Mouse (Mus musculus) MEL (cell line): Measurements from ENCODE around the gene Slc38a2. TPM values are rescaled to one million over a fixed set of nuclear protein-coding genes. Genes with fewer than 3 reads are reported as not detected.

ENCODE experiments used
- DNase-seq: peaks from one replicate; pipeline ENCODE4 v3.0.0; 2011; ENCODE audit warnings: low read depth, low spot score
- H3K27ac ChIP-seq: 2 replicates; pipeline ENCODE4 v1.5.1; 2012; ENCODE audit warnings: low read depth, mild to moderate bottlenecking, control low read depth, low read length, moderate library complexity; ENCODE audit not compliant: control insufficient read depth
- H3K27me3 ChIP-seq, 2 experiments: fragments of 150-350 bp in 1 of 2; sonication (generic) in 1 of 2; 2 replicates each; pipeline ENCODE4 v1.6.1; 2012; ENCODE audit warnings: low read length in 2 of 2, mild to moderate bottlenecking in 2 of 2, improper control_type of control experiment in 1 of 2, moderate library complexity in 1 of 2; ENCODE audit not compliant: insufficient read depth in 2 of 2, control insufficient read depth in 1 of 2
- H3K36me3 ChIP-seq, 2 experiments: 2 replicates each; pipeline ENCODE4 v1.6.1; 2012 to 2014; ENCODE audit warnings: low read length in 2 of 2, improper control_type of control experiment in 1 of 2, inconsistent platforms in 1 of 2, mild to moderate bottlenecking in 1 of 2; ENCODE audit not compliant: insufficient read depth in 2 of 2, control insufficient read depth in 1 of 2
- H3K4me1 ChIP-seq, 2 experiments: fragments of 150-350 bp in 1 of 2; sonication (generic) in 1 of 2; 2 replicates each; pipeline ENCODE4 v1.6.1; 2012; ENCODE audit warnings: low read length in 2 of 2, improper control_type of control experiment in 1 of 2, mild to moderate bottlenecking in 1 of 2; ENCODE audit not compliant: insufficient read depth in 2 of 2, control insufficient read depth in 1 of 2
- H3K4me3 ChIP-seq, 2 experiments: fragments of 150-350 bp in 1 of 2; sonication (generic) in 1 of 2; 2 replicates each; pipeline ENCODE4 v1.5.1; 2012; ENCODE audit warnings: low read depth in 2 of 2, low read length in 2 of 2, mild to moderate bottlenecking in 2 of 2, moderate library complexity in 2 of 2, control low read depth in 1 of 2, improper control_type of control experiment in 1 of 2; ENCODE audit not compliant: control insufficient read depth in 1 of 2, insufficient read depth in 1 of 2
- H3K79me2 ChIP-seq: 2 replicates; pipeline ENCODE4 v1.6.1; 2012; ENCODE audit warnings: mild to moderate bottlenecking, low read length, moderate library complexity; ENCODE audit not compliant: control insufficient read depth, poor library complexity, insufficient read depth
- H3K9ac ChIP-seq: 2 replicates; pipeline ENCODE4 v1.6.1; 2012; ENCODE audit warnings: low read depth, mild to moderate bottlenecking, control low read depth, low read length, moderate library complexity; ENCODE audit not compliant: control insufficient read depth, poor library complexity, severe bottlenecking
- H3K9me3 ChIP-seq: fragments of 150-350 bp; sonication (generic); replicated peaks from 2 replicates; pipeline ENCODE4 v1.6.1; 2012; ENCODE audit warnings: mild to moderate bottlenecking, low read length, improper control_type of control experiment, moderate library complexity; ENCODE audit not compliant: insufficient read depth
- CHD1 ChIP-seq: IDR thresholded peaks from 2 replicates; pipeline ENCODE4 v1.6.1; 2012; ENCODE audit warnings: low read depth, mild to moderate bottlenecking, inconsistent platforms, low read length, improper control_type of control experiment
- CHD2 ChIP-seq: IDR thresholded peaks from 2 replicates; pipeline ENCODE4 v1.6.1; 2011; ENCODE audit warnings: low read length, improper control_type of control experiment
- CTCF ChIP-seq, 3 experiments: IDR thresholded peaks in 2 of 3; conservative IDR thresholded peaks in 1 of 3; 2 replicates each; pipeline ENCODE4 v1.5.1; 2011 to 2012; ENCODE audit warnings: low read length in 3 of 3, low read depth in 2 of 3, mild to moderate bottlenecking in 2 of 3, improper control_type of control experiment in 1 of 3, inconsistent platforms in 1 of 3, mixed read lengths in 1 of 3, moderate library complexity in 1 of 3; ENCODE audit not compliant: control insufficient read depth in 1 of 3, insufficient read depth in 1 of 3, poor library complexity in 1 of 3, severe bottlenecking in 1 of 3
- E2F4 ChIP-seq: IDR thresholded peaks from 2 replicates; pipeline ENCODE4 v1.6.1; 2011; ENCODE audit warnings: low read depth, low read length, improper control_type of control experiment, borderline replicate concordance
- ELF1 ChIP-seq: IDR thresholded peaks from 2 replicates; pipeline ENCODE4 v1.6.1; 2014; ENCODE audit warnings: low read depth, mild to moderate bottlenecking, inconsistent platforms, low read length, improper control_type of control experiment, moderate library complexity
- EP300 ChIP-seq, 2 experiments: IDR thresholded peaks; 2 replicates each; pipeline ENCODE4 v1.6.1; 2011; ENCODE audit warnings: improper control_type of control experiment in 2 of 2, low read length in 2 of 2, low read depth in 1 of 2, mild to moderate bottlenecking in 1 of 2
- ETS1 ChIP-seq: IDR thresholded peaks from 2 replicates; pipeline ENCODE4 v1.6.1; 2012; ENCODE audit warnings: low read depth, mild to moderate bottlenecking, inconsistent platforms, low read length, improper control_type of control experiment, moderate library complexity
- GABPA ChIP-seq: IDR thresholded peaks from 2 replicates; pipeline ENCODE4 v1.6.1; 2012; ENCODE audit warnings: low read depth, mild to moderate bottlenecking, inconsistent platforms, low read length, improper control_type of control experiment, moderate library complexity
- GATA1 ChIP-seq: IDR thresholded peaks from 2 replicates; pipeline ENCODE4 v1.6.1; 2011; ENCODE audit warnings: low read depth, low read length, improper control_type of control experiment
- HCFC1 ChIP-seq: IDR thresholded peaks from 2 replicates; pipeline ENCODE4 v1.6.1; 2012; ENCODE audit warnings: low read depth, mild to moderate bottlenecking, inconsistent platforms, low read length, improper control_type of control experiment, moderate library complexity
- JUND ChIP-seq: IDR thresholded peaks from 2 replicates; pipeline ENCODE4 v1.6.1; 2011; ENCODE audit warnings: low read depth, mild to moderate bottlenecking, improper control_type of control experiment, low read length
- KAT2A ChIP-seq: conservative IDR thresholded peaks from 2 replicates; pipeline ENCODE4 v1.6.1; 2012; ENCODE audit warnings: low read depth, low read length, improper control_type of control experiment, inconsistent platforms
- MAFK ChIP-seq: IDR thresholded peaks from 2 replicates; pipeline ENCODE4 v1.6.1; 2011; ENCODE audit warnings: low read depth, mild to moderate bottlenecking, low read length, improper control_type of control experiment, borderline replicate concordance
- MAX ChIP-seq: IDR thresholded peaks from 2 replicates; pipeline ENCODE4 v1.6.1; 2011; ENCODE audit warnings: low read length, improper control_type of control experiment
- MAZ ChIP-seq: IDR thresholded peaks from 2 replicates; pipeline ENCODE4 v1.6.1; 2012; ENCODE audit warnings: low read depth, mild to moderate bottlenecking, inconsistent platforms, low read length, improper control_type of control experiment
- MEF2A ChIP-seq: IDR thresholded peaks from 2 replicates; pipeline ENCODE4 v1.6.1; 2014; ENCODE audit warnings: low read depth, mild to moderate bottlenecking, inconsistent platforms, low read length, improper control_type of control experiment; ENCODE audit not compliant: poor library complexity, insufficient replicate concordance, severe bottlenecking; ENCODE audit errors: extremely low read depth
- MXI1 ChIP-seq: IDR thresholded peaks from 2 replicates; pipeline ENCODE4 v1.6.1; 2011; ENCODE audit warnings: mild to moderate bottlenecking, low read depth, low read length, improper control_type of control experiment
- MYB ChIP-seq: IDR thresholded peaks from 2 replicates; pipeline ENCODE4 v1.6.1; 2011; ENCODE audit warnings: mild to moderate bottlenecking, low read depth, low read length, improper control_type of control experiment
- MYC ChIP-seq: IDR thresholded peaks from 2 replicates; pipeline ENCODE4 v1.6.1; 2011; ENCODE audit warnings: low read depth, mild to moderate bottlenecking, low read length, improper control_type of control experiment, moderate library complexity
- NELFE ChIP-seq: IDR thresholded peaks from 2 replicates; pipeline ENCODE4 v1.6.1; 2011; ENCODE audit warnings: low read depth, low read length, improper control_type of control experiment
- POLR2A ChIP-seq, 2 experiments: IDR thresholded peaks; 2 replicates each; pipeline ENCODE4 v1.6.1; 2011 to 2012; ENCODE audit warnings: low read length in 2 of 2, mild to moderate bottlenecking in 2 of 2, control low read depth in 1 of 2, improper control_type of control experiment in 1 of 2, low read depth in 1 of 2, moderate library complexity in 1 of 2; ENCODE audit not compliant: control insufficient read depth in 1 of 2, insufficient read depth in 1 of 2, poor library complexity in 1 of 2
- POLR2AphosphoS2 ChIP-seq: IDR thresholded peaks from 2 replicates; pipeline ENCODE4 v1.6.1; 2011; ENCODE audit warnings: low read length, improper control_type of control experiment
- POLR2AphosphoS5 ChIP-seq: IDR thresholded peaks from 2 replicates; pipeline ENCODE4 v1.6.1; 2012; ENCODE audit warnings: low read depth, borderline replicate concordance, mild to moderate bottlenecking, inconsistent platforms, low read length, moderate library complexity, mixed read lengths
- SIN3A ChIP-seq: IDR thresholded peaks from 2 replicates; pipeline ENCODE4 v1.6.1; 2012; ENCODE audit warnings: low read length, improper control_type of control experiment, inconsistent platforms
- SMC3 ChIP-seq: IDR thresholded peaks from 2 replicates; pipeline ENCODE4 v1.6.1; 2011; ENCODE audit warnings: low read depth, low read length, improper control_type of control experiment
- TAL1 ChIP-seq: IDR thresholded peaks from 2 replicates; pipeline ENCODE4 v1.6.1; 2012; ENCODE audit warnings: mild to moderate bottlenecking, inconsistent platforms, low read length, moderate library complexity, mixed read lengths
- TCF12 ChIP-seq: IDR thresholded peaks from 2 replicates; pipeline ENCODE4 v1.6.1; 2014; ENCODE audit warnings: low read depth, mild to moderate bottlenecking, inconsistent platforms, low read length, improper control_type of control experiment, moderate library complexity
- UBTF ChIP-seq: IDR thresholded peaks from 2 replicates; pipeline ENCODE4 v1.6.1; 2012; ENCODE audit warnings: low read depth, mild to moderate bottlenecking, inconsistent platforms, low read length, improper control_type of control experiment, moderate library complexity, borderline replicate concordance; ENCODE audit not compliant: insufficient read depth
- ZC3H11A ChIP-seq: IDR thresholded peaks from 2 replicates; pipeline ENCODE4 v1.6.1; 2012; ENCODE audit warnings: low read depth, mild to moderate bottlenecking, inconsistent platforms, low read length, improper control_type of control experiment
- ZKSCAN1 ChIP-seq: IDR thresholded peaks from 2 replicates; pipeline ENCODE4 v1.6.1; 2012; ENCODE audit warnings: low read depth, mild to moderate bottlenecking, inconsistent platforms, low read length, improper control_type of control experiment, moderate library complexity
- ZMIZ1 ChIP-seq: IDR thresholded peaks from 2 replicates; pipeline ENCODE4 v1.6.1; 2012; ENCODE audit warnings: low read depth, mild to moderate bottlenecking, inconsistent platforms, low read length, improper control_type of control experiment, moderate library complexity
- ZNF384 ChIP-seq: IDR thresholded peaks from 2 replicates; pipeline ENCODE4 v1.6.1; 2012; ENCODE audit warnings: low read depth, mild to moderate bottlenecking, inconsistent platforms, low read length, improper control_type of control experiment
- polyA plus RNA-seq, 2 experiments: library from polyadenylated mRNA; stranded (reverse) in 1 of 2; unstranded in 1 of 2; fragments of >175 nt in 1 of 2; fragments of >200 nt in 1 of 2; gene quantifications; 2 replicates each; pipeline versions ENCODE4 v1.2.1 to v1.2.4; 2012; ENCODE audit warnings: low replicate concordance in 2 of 2, low read depth in 1 of 2; ENCODE audit not compliant: insufficient read length in 2 of 2, insufficient read depth in 1 of 2, missing spikeins in 1 of 2
- total RNA-seq: library from RNA; depleted of rRNA; stranded (reverse); fragments of 300-350 nt; gene quantifications from 2 replicates; pipeline ENCODE4 v1.2.3, GENCODE M21; 2012

Gene Slc38a2
- total and polyA plus RNA-seq, 3 experiments = 80.6 to 590 (median 177) TPM

GRCm38 (mm10) chr15:96717181-96717580, 17.7 kb upstream of the Slc38a2 start:
- Histone ChIP-seq H3K36me3 (peaks cover 0 to 36% of the 10 kb centered on the region in 2 experiments; a peak in 2 of 4 replicates), H3K79me2 (no peaks in the 10 kb centered on the region; the same call in 1 of the 2 replicates), H3K27me3 (no peaks in the 10 kb centered on the region), H3K4me1 (peaks cover 26 to 29% of the 10 kb centered on the region in 2 experiments), H3K9ac (no peak overlapping the region), H3K27ac (no peak overlapping the region), H3K4me3 (no peak overlapping the region), H3K9me3 (no peaks in the 10 kb centered on the region)
- TF ChIP-seq EP300 (IDR thresholded peaks at IDR 0.05; ENCODE audit: low read depth in 1 of 2, low read length in 2 of 2) = no peak
- DNase-seq = no peak

DNA sequence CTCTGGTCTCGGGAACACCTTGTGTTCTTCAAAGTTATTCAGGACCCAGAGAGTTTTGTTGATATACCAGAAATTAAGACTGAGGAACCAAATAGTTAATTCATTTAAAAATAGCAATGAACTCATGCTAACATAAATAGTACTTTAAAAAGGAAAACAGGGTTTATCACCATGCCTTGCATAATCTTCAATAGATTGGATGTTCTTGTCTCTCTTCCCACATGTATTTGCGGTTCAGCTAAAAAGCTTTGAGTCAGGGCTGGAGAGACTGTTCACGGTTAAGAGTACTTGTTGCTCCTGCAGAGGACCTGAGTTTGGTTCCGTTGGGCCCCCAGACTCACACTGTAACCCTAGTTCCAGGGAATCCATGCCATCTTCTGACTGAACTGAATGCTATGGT, 16.8 kb upstream of the Slc38a2 start:
- Histone ChIP-seq H3K9me3 (no peaks in the 10 kb centered on the region), H3K27me3 (no peaks in the 10 kb centered on the region), H3K36me3 (peaks cover 0 to 44% of the 10 kb centered on the region in 2 experiments; a peak in 2 of 4 replicates), H3K27ac (peak overlapping the region; percentile 85), H3K9ac (no peak overlapping the region), H3K4me3 (0 out of 4 replicates have a peak overlapping the region, but pooled peaks of 1 of the 2 experiments have one; percentile 1), H3K4me1 (peaks cover 34 to 35% of the 10 kb centered on the region in 2 experiments), H3K79me2 (no peaks in the 10 kb centered on the region; the same call in 1 of the 2 replicates)
- DNase-seq = peak; percentile 80
- TF ChIP-seq POLR2AphosphoS2 = no peak
- TF ChIP-seq ZNF384 = no peak
- TF ChIP-seq ZKSCAN1 = no peak
- no peak for TF ChIP-seq ELF1
- TF ChIP-seq TAL1 = peak; percentile 73
- TF ChIP-seq NELFE = no peak
- TF ChIP-seq CTCF (IDR thresholded peaks at IDR 0.05 in 2 of 3, conservative IDR thresholded peaks at IDR 0.05 in 1 of 3; ENCODE audit: control insufficient read depth in 1 of 3, insufficient read depth in 1 of 3, low read depth in 2 of 3, low read length in 3 of 3, poor library complexity in 1 of 3, severe bottlenecking in 1 of 3) = no peak
- peak; percentile 88 for TF ChIP-seq MYC
- peak; percentile 91 for TF ChIP-seq SIN3A
- no peak; the same call in 1 of the 2 replicates for TF ChIP-seq KAT2A
- TF ChIP-seq GABPA = no peak
- no peak for TF ChIP-seq CHD1
- TF ChIP-seq HCFC1 = 0 out of 2 replicates have a peak, but pooled peaks have one; percentile 32
- peak; percentile 65; the same call in 1 of the 2 replicates for TF ChIP-seq MXI1
- TF ChIP-seq MYB = no peak
- TF ChIP-seq E2F4 = no peak
- no peak for TF ChIP-seq CHD2
- peak; percentile 96 to 97 for TF ChIP-seq EP300 (IDR thresholded peaks at IDR 0.05; ENCODE audit: low read depth in 1 of 2, low read length in 2 of 2)
- TF ChIP-seq MAZ = no peak
- no peak for TF ChIP-seq UBTF
- peak; percentile 95 for TF ChIP-seq GATA1
- TF ChIP-seq MEF2A = peak; percentile 100
- TF ChIP-seq SMC3 = no peak
- TF ChIP-seq POLR2A (IDR thresholded peaks at IDR 0.05; ENCODE audit: control insufficient read depth in 1 of 2, insufficient read depth in 1 of 2, low read depth in 1 of 2, low read length in 2 of 2, poor library complexity in 1 of 2) = no peak
- peak; percentile 59 for TF ChIP-seq MAX
- no peak for TF ChIP-seq ZMIZ1
- TF ChIP-seq ETS1 = peak; percentile 99
- peak; percentile 62; the same call in 1 of the 2 replicates for TF ChIP-seq JUND
- TF ChIP-seq ZC3H11A = no peak
- peak; percentile 82; the same call in 1 of the 2 replicates for TF ChIP-seq MAFK
- peak; percentile 95 for TF ChIP-seq TCF12
- no peak for TF ChIP-seq POLR2AphosphoS5
